Mouse (Mus musculus): ENCODE results near the gene Mast4. TPM values are rescaled to one million over a fixed set of nuclear protein-coding genes. Genes with fewer than 3 reads are reported as not detected.

Mast4 gene
- polyA plus RNA-seq, 1 experiment: 0.04 TPM

DNA sequence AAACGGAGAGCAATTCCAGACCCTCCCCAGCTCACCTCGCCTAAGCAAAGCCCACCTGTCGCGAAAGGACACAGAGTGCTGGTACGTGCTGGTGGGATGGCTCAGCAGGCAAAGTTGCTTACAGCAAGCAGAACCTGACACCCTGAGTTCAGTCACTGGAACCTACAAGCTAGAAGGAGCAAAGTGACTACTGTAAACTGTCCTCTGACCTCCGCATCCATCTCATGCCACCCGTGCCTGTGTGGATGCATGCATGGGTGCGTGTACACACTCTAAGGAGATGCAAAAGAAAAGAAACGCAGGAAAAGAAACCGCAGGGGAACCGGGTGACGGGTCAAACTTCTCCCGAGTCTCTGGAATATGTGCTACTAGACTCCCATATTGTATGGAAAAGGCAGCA is 444.8 kb downstream of the Mast4 start:
- peaks cover 2% of the 10 kb centered on the region; the same call in 1 of the 2 replicates for H3K4me1 ChIP-seq (ENCODE audit: control insufficient read depth)
- no peaks in the 10 kb centered on the region for H3K27me3 ChIP-seq (ENCODE audit: control insufficient read depth)
- H3K9me3 ChIP-seq (ENCODE audit: control insufficient read depth, low read length): no peaks in the 10 kb centered on the region
- H3K36me3 ChIP-seq (ENCODE audit: control insufficient read depth): no peaks in the 10 kb centered on the region
- H3K4me3 ChIP-seq (replicated peaks): no peak overlapping the region
- TF ChIP-seq GATA1 (IDR thresholded peaks at IDR 0.05; ENCODE audit: low read length) (no peak), TAL1 (IDR thresholded peaks at IDR 0.05; ENCODE audit: low read length) (no peak)

DNA sequence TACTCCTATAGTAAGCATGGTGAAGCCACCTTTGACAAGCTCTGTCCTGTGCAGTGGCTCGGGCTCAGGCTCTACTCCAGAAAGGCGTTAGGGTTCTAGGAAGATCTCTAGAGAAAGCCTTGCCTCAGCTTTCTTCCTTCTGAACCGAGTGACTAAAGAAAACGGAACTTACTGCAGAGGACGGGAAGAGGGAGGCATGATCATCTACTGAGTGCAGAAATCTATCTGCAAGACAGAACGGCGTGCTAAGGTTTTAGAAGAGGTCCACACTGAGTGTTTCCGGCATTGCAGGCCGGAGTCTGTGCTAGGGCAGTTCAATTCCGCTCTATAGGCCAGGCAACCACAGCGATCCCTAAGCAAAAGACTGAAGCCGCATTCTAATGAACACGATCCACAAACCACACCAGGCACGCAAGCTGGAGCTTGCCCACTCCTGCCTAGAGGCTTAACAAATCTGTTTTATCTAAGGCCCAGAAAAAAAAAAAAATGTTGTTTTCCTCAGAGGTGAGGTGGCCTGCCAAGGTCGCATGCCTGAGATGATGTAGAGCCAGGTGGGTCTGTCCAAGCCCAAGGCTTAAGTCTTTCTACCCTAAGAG is 445.3 kb downstream of the Mast4 start:
- Histone ChIP-seq H3K4me3 (replicated peaks) (no peak overlapping the region), H3K36me3 (ENCODE audit: control insufficient read depth) (no peaks in the 10 kb centered on the region), H3K9me3 (ENCODE audit: control insufficient read depth, low read length) (no peaks in the 10 kb centered on the region), H3K4me1 (ENCODE audit: control insufficient read depth) (peaks cover 2% of the 10 kb centered on the region; the same call in 1 of the 2 replicates), H3K27me3 (ENCODE audit: control insufficient read depth) (no peaks in the 10 kb centered on the region)
- TF ChIP-seq TAL1 (IDR thresholded peaks at IDR 0.05; ENCODE audit: low read length) (no peak), GATA1 (IDR thresholded peaks at IDR 0.05; ENCODE audit: low read length) (no peak)

DNA sequence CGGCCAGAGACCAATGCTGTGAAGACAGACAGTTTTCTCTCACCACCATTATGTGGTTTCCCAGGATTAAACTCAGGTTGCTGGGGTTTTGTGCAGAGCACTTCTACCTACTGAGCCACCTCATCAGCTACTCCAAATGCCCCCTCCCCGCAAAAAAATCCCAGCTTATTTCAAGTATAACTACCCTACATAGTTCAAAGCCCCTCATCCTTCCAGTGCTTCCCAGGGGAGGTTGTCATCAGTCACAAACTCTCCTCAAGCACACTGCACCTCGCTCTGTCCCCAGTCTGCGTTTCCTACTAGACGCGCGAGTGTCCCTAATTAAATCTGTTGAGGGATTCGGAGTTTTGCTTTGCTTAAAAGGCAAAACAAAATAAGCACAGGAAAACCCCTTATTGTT is 446.1 kb downstream of the Mast4 start:
- Histone ChIP-seq H3K4me1 (ENCODE audit: control insufficient read depth) (peaks cover 2% of the 10 kb centered on the region; the same call in 1 of the 2 replicates), H3K36me3 (ENCODE audit: control insufficient read depth) (no peaks in the 10 kb centered on the region), H3K9me3 (ENCODE audit: control insufficient read depth, low read length) (no peaks in the 10 kb centered on the region), H3K4me3 (replicated peaks) (no peak overlapping the region), H3K27me3 (ENCODE audit: control insufficient read depth) (no peaks in the 10 kb centered on the region)
- no peak for TF ChIP-seq GATA1 (IDR thresholded peaks at IDR 0.05; ENCODE audit: low read length)
- TF ChIP-seq TAL1 (IDR thresholded peaks at IDR 0.05; ENCODE audit: low read length): no peak

DNA sequence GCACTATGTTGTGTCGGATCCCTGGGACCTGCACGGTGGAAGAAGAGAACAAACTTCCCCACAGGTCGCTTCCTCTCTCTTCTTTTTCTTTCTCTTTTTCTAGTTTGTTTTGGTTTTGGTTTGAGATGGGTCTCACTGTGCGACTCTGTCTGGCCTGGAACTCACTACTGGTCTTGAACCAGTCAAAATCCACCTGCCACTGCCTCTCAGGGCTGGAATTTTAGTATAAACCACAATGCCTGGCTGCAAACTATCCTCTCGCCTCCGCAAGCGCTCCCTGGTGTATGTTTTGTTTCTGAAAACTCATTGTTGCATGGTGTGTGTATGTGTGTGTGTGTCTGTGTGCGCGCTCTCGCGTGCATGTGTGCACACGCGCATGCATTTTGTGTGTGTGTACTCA is 446.8 kb downstream of the Mast4 start:
- TF ChIP-seq GATA1 (IDR thresholded peaks at IDR 0.05; ENCODE audit: low read length) (no peak), TAL1 (IDR thresholded peaks at IDR 0.05; ENCODE audit: low read length) (no peak)
- H3K27me3 ChIP-seq (ENCODE audit: control insufficient read depth): no peaks in the 10 kb centered on the region
- H3K4me1 ChIP-seq (ENCODE audit: control insufficient read depth): peaks cover 2% of the 10 kb centered on the region; the same call in 1 of the 2 replicates
- H3K4me3 ChIP-seq (replicated peaks): no peak overlapping the region
- no peaks in the 10 kb centered on the region for H3K9me3 ChIP-seq (ENCODE audit: control insufficient read depth, low read length)
- no peaks in the 10 kb centered on the region for H3K36me3 ChIP-seq (ENCODE audit: control insufficient read depth)

DNA sequence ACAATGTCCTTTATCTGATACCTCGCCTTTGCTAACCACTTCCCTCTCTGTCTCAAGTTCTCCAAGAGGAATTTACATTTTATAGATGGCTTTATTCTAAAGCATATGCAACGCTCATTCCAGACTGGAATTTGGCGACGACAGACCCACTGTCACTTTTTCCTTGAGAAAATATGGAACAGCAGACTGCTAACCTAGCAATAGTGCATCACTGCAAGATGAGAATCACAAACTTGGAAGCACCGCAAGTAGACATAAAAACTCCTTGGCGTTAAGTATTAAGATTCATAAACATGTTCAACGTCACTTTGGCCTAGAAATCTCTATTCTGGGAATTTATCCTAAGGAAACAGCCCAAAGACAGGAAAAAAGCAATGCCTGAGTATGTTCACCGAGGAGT is 447.5 kb downstream of the Mast4 start:
- H3K27me3 ChIP-seq (ENCODE audit: control insufficient read depth): no peaks in the 10 kb centered on the region
- no peak overlapping the region for H3K4me3 ChIP-seq (replicated peaks)
- no peaks in the 10 kb centered on the region for H3K9me3 ChIP-seq (ENCODE audit: control insufficient read depth, low read length)
- peaks cover 2% of the 10 kb centered on the region; the same call in 1 of the 2 replicates for H3K4me1 ChIP-seq (ENCODE audit: control insufficient read depth)
- TF ChIP-seq TAL1 (IDR thresholded peaks at IDR 0.05; ENCODE audit: low read length): no peak
- TF ChIP-seq GATA1 (IDR thresholded peaks at IDR 0.05; ENCODE audit: low read length): no peak
- no peaks in the 10 kb centered on the region for H3K36me3 ChIP-seq (ENCODE audit: control insufficient read depth)

DNA sequence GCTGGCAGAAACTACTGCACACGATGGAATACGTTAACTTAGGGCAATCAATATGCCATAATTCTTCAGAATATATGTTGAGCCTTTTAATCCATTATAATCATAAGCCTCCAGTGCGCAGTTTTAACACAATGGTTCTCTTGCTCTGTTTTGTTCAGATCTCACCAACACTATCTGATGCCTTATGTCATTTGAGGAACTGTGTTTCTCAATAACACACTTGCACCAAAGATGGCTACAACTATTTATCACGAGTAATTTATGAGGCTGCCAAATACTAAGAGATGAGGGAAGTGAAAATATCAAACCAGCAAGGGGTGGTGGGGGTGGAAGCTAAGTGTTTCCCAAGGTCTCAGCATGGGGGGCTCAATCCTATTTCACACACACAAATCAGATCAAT is 448.1 kb downstream of the Mast4 start:
- Histone ChIP-seq H3K4me1 (ENCODE audit: control insufficient read depth) (peaks cover 2% of the 10 kb centered on the region; the same call in 1 of the 2 replicates), H3K36me3 (ENCODE audit: control insufficient read depth) (no peaks in the 10 kb centered on the region), H3K27me3 (ENCODE audit: control insufficient read depth) (no peaks in the 10 kb centered on the region), H3K9me3 (ENCODE audit: control insufficient read depth, low read length) (no peaks in the 10 kb centered on the region), H3K4me3 (replicated peaks) (no peak overlapping the region)
- TF ChIP-seq TAL1 (IDR thresholded peaks at IDR 0.05; ENCODE audit: low read length) (no peak), GATA1 (IDR thresholded peaks at IDR 0.05; ENCODE audit: low read length) (no peak)

DNA sequence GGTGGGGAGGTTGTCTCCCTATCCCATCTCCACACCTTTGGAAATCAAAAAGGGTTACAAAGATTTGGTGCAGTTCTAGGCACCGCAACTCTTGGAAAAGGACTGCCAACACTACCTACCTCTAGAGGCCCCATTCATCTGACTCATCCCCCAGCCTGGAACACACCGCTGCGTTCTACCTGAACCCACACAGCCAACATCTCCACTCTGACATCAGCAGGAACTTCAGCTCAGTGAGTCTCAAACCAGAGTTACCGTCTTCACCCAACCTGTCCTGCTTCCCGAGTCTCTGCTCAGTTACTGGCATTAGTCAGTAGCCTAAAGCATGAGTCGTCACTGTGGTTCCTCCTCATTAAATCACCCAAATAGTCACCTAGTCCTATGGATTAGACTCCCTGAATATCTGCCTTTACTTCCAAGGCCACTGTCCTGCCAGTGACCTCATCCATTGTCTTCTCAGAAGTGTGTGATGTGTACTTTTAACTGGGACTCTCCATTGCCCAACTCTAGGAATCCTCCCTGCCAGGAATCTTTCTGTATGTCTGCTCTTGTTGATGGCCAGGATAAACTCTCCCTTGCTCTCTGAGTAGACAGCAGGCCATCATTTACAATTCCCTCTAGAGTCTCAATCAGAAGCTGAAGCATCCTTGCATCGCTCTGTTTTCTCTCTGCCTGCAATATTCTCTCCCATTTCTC is 453.8 kb downstream of the Mast4 start:
- Histone ChIP-seq H3K9me3 (ENCODE audit: control insufficient read depth, low read length) (no peaks in the 10 kb centered on the region), H3K4me3 (replicated peaks) (no peak overlapping the region), H3K27me3 (ENCODE audit: control insufficient read depth) (no peaks in the 10 kb centered on the region), H3K36me3 (ENCODE audit: control insufficient read depth) (no peaks in the 10 kb centered on the region), H3K4me1 (ENCODE audit: control insufficient read depth) (no peaks in the 10 kb centered on the region)
- TF ChIP-seq GATA1 (IDR thresholded peaks at IDR 0.05; ENCODE audit: low read length) (no peak), TAL1 (IDR thresholded peaks at IDR 0.05; ENCODE audit: low read length) (no peak)

DNA sequence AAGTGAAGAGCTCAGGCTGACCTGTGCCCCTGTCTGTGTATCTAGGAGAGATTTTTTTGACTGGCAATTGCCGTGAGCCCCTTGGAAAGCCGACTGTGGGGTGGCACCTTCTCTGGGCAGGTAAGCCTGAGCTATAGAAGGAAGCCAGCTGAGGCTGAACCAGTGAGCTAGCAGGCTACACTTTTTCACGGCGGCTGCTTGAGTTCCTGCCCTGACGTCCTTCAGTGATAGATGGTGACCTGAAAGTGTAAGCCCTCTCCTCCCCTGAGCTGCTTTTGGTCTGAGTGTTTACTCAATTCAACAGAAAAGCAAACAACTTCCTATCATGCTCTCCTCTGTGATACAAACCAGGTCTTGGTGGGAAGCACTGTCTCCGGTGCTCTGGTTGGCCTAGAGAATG is 455.7 kb downstream of the Mast4 start:
- TF ChIP-seq GATA1 (IDR thresholded peaks at IDR 0.05; ENCODE audit: low read length) (no peak), TAL1 (IDR thresholded peaks at IDR 0.05; ENCODE audit: low read length) (no peak)
- Histone ChIP-seq H3K9me3 (ENCODE audit: control insufficient read depth, low read length) (no peaks in the 10 kb centered on the region), H3K4me3 (replicated peaks) (no peak overlapping the region), H3K36me3 (ENCODE audit: control insufficient read depth) (no peaks in the 10 kb centered on the region), H3K4me1 (ENCODE audit: control insufficient read depth) (no peaks in the 10 kb centered on the region), H3K27me3 (ENCODE audit: control insufficient read depth) (no peaks in the 10 kb centered on the region)

DNA sequence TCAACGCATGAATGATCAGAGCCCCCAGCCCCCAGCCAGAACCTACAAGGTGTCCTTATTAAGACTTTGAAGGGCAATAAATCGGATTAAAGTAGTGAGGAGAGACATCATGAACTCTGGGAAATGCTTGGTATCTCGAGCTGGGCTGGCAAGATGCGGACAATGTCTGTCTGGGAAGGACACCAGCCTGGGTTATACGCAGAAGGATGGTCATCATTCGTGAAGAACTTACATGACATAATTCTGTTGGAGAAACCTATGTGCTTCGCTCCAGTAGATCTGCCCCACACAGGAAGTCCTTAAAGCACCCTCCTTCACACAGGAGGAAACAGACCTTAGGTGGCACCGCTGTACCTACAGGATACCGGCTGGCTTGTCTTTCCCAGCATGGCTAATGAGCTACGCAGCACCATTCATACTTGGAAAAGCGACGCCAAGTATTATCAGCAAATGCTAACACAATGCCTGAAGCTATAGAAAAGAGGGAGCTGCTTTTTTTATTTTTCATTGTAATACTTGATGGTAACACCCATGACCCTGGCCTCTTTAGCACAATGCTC is 456.5 kb downstream of the Mast4 start:
- no peaks in the 10 kb centered on the region for H3K36me3 ChIP-seq (ENCODE audit: control insufficient read depth)
- no peak overlapping the region for H3K4me3 ChIP-seq (replicated peaks)
- H3K4me1 ChIP-seq (ENCODE audit: control insufficient read depth): no peaks in the 10 kb centered on the region

More for the DNA sequence above, 456.5 kb downstream of the Mast4 start:
- TF ChIP-seq TAL1 (IDR thresholded peaks at IDR 0.05; ENCODE audit: low read length): no peak
- TF ChIP-seq GATA1 (IDR thresholded peaks at IDR 0.05; ENCODE audit: low read length): no peak
- no peaks in the 10 kb centered on the region for H3K27me3 ChIP-seq (ENCODE audit: control insufficient read depth)
- H3K9me3 ChIP-seq (ENCODE audit: control insufficient read depth, low read length): no peaks in the 10 kb centered on the region

Data from erythroblast, embryonic 14.5 days (primary cell).